8 mouse cellular contexts compared by ENCODE assay signal in the genomic region with DNA sequence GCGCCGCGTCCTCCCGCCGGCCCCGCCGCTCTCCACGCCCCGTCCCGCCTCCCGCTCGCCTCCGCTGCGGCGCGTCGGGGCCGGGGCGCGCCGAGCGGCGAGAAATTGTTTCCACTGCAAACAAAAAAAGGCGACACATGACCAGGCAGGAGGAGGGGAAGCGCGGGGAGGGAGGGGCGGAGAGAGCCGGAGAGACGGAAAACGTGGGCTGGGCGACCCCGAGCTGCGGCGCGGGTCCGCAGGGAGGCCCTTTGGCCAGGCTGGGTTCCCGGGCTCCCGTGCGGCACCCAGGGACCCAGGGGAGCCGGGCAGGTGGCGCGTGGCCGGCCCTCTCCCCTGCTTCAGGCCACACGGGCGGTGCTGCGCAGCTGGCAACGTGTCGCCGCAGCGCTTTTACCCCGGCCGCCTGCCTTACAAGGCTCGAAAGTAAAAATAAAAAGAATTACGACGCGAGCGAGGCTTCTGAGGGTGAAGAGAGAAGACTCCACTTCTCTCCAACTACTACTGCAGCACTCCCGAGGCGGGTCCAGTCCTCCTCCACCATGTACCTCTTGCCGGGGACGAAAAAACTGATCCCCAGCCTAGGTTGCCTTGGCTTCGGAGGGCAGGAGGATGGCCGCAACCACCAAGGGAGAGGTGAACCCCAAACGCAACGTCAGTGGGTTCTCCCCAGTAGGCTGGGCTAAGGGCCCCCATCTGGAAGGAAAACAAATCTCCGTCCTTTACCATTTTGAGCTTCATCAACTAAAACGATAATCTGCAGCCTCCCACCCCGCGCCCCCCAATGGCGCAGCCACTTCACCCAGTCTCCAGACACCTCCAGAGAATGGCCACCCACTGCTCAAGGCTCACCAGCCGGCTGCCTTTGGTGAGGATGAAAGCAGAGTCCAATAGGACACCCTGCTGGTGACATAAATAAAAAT.
A peak's percentile ranks its signal among the peaks of the same experiment; 100 is the strongest.
DNase-seq lines count a peak whose midpoint lies in the region; ATAC-seq and TF ChIP-seq lines count a peak whose summit lies in the region.

No protein-coding gene starts in this region.

- peak overlapping the region; percentile 83 for H3K9ac ChIP-seq in hindbrain, embryonic 15.5 days

- H3K4me2 ChIP-seq in hindbrain, embryonic 15.5 days = peak overlapping the region; percentile 92

- peak overlapping the region; percentile 92 for H3K4me3 ChIP-seq in hindbrain, embryonic 15.5 days

- H3K27me3 ChIP-seq in Patski = no peaks in the 10 kb centered on the region
- no peaks in the 10 kb centered on the region for H3K27me3 ChIP-seq in hindbrain, embryonic 15.5 days

- in situ Hi-C loops in Patski (cut with MboI; ENCODE audit: low pct_unique_long_range_greater_than_20kb) = loop anchor here (10.0 kb wide), 1 partner anchor 232 kb away; no protein-coding TSS in a partner anchor

- DNase-seq in Patski (ENCODE audit: low read depth, low spot score) = peak; percentile 56
- peak; percentile 85 to 90 for DNase-seq in cerebellum, postnatal 25 days
- DNase-seq in frontal cortex, postnatal 36 days (ENCODE audit: low spot score in 2 of 2) = peak; percentile 71 to 73
- DNase-seq in left cerebral cortex, adult 11 months (ENCODE audit: low spot score) = peak; percentile 71
- DNase-seq in lung, postnatal 4 days = peak; percentile 93 to 95
- DNase-seq in retina, postnatal 1 day = peak; percentile 96
- DNase-seq in thymus, postnatal 4 days = peak; percentile 85

- CTCF ChIA-PET in Patski (lab: Charles Lee) = no interaction called here

- under 1% methylated on average over 64 of the region's 71 CpGs for WGBS in hindbrain, embryonic 15.5 days

- POLR2A ChIA-PET in Patski (lab: Charles Lee) = interaction anchor here (0.7 to 1.5 kb wide), 2 partner anchors 21 to 170 kb away, joined by 4 to 5 read pairs; a partner anchor contains a TSS

- H3K4me1 ChIP-seq in hindbrain, embryonic 15.5 days (replicated peaks) = peaks cover 28% of the 10 kb centered on the region

- H3K36me3 ChIP-seq in hindbrain, embryonic 15.5 days = peaks cover 3% of the 10 kb centered on the region; the same call in 1 of the 2 replicates

- ATAC-seq in Patski = peak; percentile 76
- ATAC-seq in hindbrain, embryonic 15.5 days (ENCODE audit: low FRiP score, low read depth) = peak; percentile 82

- peak overlapping the region; percentile 90 for H3K27ac ChIP-seq in hindbrain, embryonic 15.5 days (replicated peaks)

- no peak for TF ChIP-seq CTCF in Patski (IDR thresholded peaks at IDR 0.05)

- H3K9me3 ChIP-seq in hindbrain, embryonic 15.5 days = no peaks in the 10 kb centered on the region

Comparison
In these comparisons a context has a peak if more than half of its experiments do, and no peak if none do; other contexts are left out.
1. Peak in every context shown above with its lines: DNase-seq, ATAC-seq, H3K4me3 ChIP-seq and H3K27ac ChIP-seq.